Mouse (Mus musculus): ENCODE measurements around the gene Angptl4.

DNA sequence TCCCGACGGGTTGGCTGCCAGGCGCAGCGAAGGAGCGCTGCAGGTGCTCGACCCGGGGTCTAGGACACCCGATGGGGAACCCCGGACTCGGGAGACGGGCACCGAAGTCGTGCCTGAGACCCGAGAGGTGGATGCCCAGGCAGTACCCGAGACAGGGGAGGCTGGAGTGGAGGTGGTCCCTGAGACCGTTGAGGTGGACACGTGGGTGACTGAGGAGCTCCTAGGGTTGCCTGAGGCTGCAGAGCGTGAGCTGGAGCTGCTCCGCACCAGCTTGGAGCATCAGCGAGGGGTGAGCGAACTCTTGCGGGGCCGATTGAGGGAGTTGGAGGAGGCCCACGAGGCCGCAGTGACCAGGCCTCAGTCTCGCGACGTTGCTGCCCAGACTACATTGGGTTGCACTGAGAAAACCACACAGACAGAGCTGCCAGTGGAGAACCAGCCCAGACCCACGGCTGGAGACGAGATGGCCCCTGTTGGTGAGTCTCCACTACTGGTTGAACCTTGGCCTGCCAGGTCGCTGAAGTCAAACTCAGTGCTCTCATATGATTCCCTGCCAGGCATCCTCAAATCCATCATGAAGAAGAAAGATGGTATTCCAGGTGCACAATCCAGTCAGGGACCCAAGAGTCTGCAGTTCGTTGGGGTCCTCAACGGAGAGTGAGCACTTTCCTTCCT lies 36.5 kb upstream of the Angptl4 start:
- TF ChIP-seq CTCF (IDR thresholded peaks at IDR 0.05; ENCODE audit: extremely low read depth, insufficient read depth, low read length): no peak
- no peak for TF ChIP-seq POLR2A (IDR thresholded peaks at IDR 0.05; ENCODE audit: extremely low read depth, insufficient read depth, low read length)
